Mouse (Mus musculus): ENCODE results near the gene Hap1.

GRCm38 (mm10) chr11:100317826-100318380 lies 38.0 kb downstream of the Hap1 start:
- no peak for TF ChIP-seq ZC3H11A (IDR thresholded peaks at IDR 0.05; ENCODE audit: low read depth, low read length)
- TF ChIP-seq BHLHE40 (IDR thresholded peaks at IDR 0.05; ENCODE audit: borderline replicate concordance, low read depth, low read length) = no peak
- no peak for TF ChIP-seq CTCF (IDR thresholded peaks at IDR 0.05 in 2 of 3, conservative IDR thresholded peaks at IDR 0.05 in 1 of 3; ENCODE audit: control insufficient read depth in 1 of 3, insufficient read depth in 1 of 3, low read depth in 2 of 3, low read length in 3 of 3, poor library complexity in 1 of 3, severe bottlenecking in 1 of 3)
- TF ChIP-seq POLR2A (IDR thresholded peaks at IDR 0.05; ENCODE audit: control insufficient read depth in 1 of 2, insufficient read depth in 1 of 2, low read depth in 1 of 2, low read length in 2 of 2, poor library complexity in 1 of 2) = 0 out of 4 replicates have a peak, but pooled peaks of 1 of the 2 experiments have one; percentile 9
- no peak for TF ChIP-seq MAZ (IDR thresholded peaks at IDR 0.05; ENCODE audit: low read depth, low read length)
- no peak for TF ChIP-seq ZMIZ1 (IDR thresholded peaks at IDR 0.05; ENCODE audit: low read depth, low read length)
- no peak for TF ChIP-seq TAL1 (IDR thresholded peaks at IDR 0.05; ENCODE audit: low read length)
- no peak; the same call in 1 of the 2 replicates for TF ChIP-seq ZNF384 (IDR thresholded peaks at IDR 0.05; ENCODE audit: low read depth, low read length)
- TF ChIP-seq MAX (IDR thresholded peaks at IDR 0.05; ENCODE audit: low read length) = 0 out of 2 replicates have a peak, but pooled peaks have one; percentile 27
- TF ChIP-seq POLR2AphosphoS5 (IDR thresholded peaks at IDR 0.05; ENCODE audit: borderline replicate concordance, low read depth, low read length) = no peak
- TF ChIP-seq KAT2A (conservative IDR thresholded peaks at IDR 0.05; ENCODE audit: low read depth, low read length) = no peak
